Mouse (Mus musculus): Measurements from ENCODE around the gene Iqcb1. TPM values are rescaled to one million over a fixed set of nuclear protein-coding genes. Genes with fewer than 3 reads are reported as not detected.
"Not testable (repeated sequence)": the region's sequence is repeated elsewhere in the genome, so short reads cannot be mapped to it uniquely, and the experiment has no call there.

The Iqcb1 gene
- 10 to 100 TPM; 40.7 to 42.2 TPM for total RNA-seq (2021)

DNA sequence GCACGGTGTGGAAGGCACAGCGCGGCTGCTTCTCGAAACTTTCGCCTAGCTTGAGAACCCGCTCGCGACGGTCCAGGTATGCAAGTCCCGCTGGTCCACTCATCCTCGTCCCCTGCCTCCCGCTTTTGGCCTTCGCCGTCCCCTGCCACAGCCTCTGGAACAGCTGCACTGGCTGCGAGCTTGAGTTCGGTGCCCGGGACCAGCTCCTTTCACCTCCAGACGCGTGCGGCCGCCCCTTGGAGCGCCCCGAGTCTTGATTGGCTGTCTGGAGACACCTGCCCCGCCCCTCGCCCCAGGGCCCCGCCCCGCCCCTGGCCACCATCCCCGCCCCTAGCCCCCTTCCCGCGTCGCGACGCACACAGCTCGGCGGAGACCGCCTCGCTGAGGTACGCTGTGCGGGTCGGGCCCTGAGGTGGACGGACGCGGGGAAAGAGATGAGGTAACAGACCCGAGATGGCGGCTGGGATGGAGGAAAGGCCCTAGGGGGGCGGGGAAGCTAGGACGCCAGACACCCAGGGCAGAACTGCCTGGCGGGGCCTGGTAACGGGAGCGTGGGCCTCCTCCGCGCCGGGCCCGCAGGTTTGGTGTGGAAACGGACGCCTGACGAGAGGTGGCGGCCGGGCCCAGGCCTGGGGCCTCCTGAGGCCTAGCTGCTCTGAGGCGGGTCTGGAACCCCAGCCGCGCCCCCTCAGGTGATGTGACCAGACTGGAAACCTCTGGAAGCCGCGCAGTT is at the start of gene Iqcb1:
Iqcb1 (plus strand) TSS at position 332 of the 733 bp plus-strand sequence.
- DNase-seq (ENCODE audit: low spot score in 2 of 2), result peak; percentile 82 to 84
- intact Hi-C loops (cut with DNase I), result loop anchor here (5.0 to 10.0 kb wide), 2 partner anchors 184 to 753 kb away; partner anchors contain the start of genes Ccdc58, Fam162a and Polq

DNA sequence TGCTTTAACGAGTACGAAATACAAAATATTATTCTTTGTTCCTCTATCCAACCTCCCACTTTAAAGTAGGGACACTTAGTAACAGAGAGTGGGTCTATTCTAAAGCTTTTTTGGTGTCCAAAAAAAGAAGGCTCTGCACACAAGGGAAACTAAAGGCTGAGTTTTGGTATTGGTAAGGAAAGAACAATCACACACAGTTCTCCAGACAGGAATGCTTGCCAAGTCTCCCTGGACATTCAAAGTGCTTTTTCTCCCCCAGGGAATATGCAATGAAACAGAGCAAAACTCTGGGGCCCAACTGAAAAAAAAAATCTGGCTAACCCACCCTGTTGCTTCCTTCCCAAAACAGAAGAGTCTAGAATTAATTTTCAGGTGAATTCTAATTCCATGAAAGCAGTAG is 44.0 kb upstream of the Iqcb1 start:
- intact Hi-C loops (cut with DNase I), result no loop called here
- DNase-seq (ENCODE audit: low spot score in 2 of 2), result peak in 1 of 2 experiments; percentile 6

GRCm38 (mm10) chr16:36784594-36785313 is 43.4 kb upstream of the Iqcb1 start, which contains the start of gene Slc15a2:
Gene Slc15a2 (minus strand): TSS chr16:36784962.
- intact Hi-C loops (cut with DNase I), result no loop called here
- peak; percentile 24 to 58 for DNase-seq (ENCODE audit: low spot score in 2 of 2)

GRCm38 (mm10) chr16:36786466-36786865 is 41.7 kb upstream of the Iqcb1 start:
- intact Hi-C loops (cut with DNase I), result no loop called here
- no peak for DNase-seq (ENCODE audit: low spot score in 2 of 2)

DNA sequence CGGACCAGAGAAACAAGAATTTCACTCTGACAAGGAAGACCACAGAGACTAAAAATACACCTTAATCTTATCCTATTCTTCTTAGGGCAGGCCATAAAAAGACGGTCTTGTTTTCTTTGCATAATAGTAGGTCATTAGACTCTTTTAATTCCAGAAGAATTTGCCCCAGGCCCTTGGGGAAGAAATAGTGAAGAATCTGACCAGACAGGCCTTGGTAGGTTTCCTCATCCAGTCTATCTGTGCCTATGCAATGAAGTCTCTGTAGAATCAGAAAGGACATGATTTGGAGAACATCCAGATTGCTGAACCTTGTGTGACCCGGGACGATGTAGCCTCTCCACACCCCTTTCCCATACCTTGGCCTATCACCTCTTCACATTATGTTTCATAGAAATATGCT is 38.0 kb upstream of the Iqcb1 start:
- intact Hi-C loops (cut with DNase I), result no loop called here
- no peak for DNase-seq (ENCODE audit: low spot score in 2 of 2)

DNA sequence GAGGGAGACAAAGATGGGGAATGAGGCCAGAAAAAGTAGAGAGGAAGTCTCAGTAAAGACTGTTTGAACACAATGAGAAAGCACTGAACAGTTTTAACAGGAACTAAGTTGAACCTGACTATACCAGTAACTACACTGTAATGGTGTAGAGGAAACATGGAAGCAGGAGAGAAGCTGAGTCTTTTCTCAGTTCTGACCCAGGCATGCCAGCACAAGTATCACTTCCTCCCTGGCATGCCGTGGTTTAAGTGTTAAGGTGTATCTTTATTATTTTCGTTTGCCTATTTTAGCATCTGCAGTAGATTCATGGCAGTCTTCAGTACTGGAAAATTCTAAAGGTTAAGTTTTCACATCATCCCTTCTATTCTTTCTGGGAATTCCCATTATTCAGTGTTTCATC is 33.2 kb upstream of the Iqcb1 start:
- DNase-seq (ENCODE audit: low spot score in 2 of 2), result no peak
- intact Hi-C loops (cut with DNase I), result no loop called here

- no peak for DNase-seq (ENCODE audit: low spot score in 2 of 2)
- intact Hi-C loops (cut with DNase I), result no loop called here
These were observed 29.9 kb upstream of the Iqcb1 start for GRCm38 (mm10) chr16:36798334-36798733.

- intact Hi-C loops (cut with DNase I), result no loop called here
- no peak for DNase-seq (ENCODE audit: low spot score in 2 of 2)
These were observed 25.8 kb upstream of the Iqcb1 start for GRCm38 (mm10) chr16:36802361-36802760.

DNA sequence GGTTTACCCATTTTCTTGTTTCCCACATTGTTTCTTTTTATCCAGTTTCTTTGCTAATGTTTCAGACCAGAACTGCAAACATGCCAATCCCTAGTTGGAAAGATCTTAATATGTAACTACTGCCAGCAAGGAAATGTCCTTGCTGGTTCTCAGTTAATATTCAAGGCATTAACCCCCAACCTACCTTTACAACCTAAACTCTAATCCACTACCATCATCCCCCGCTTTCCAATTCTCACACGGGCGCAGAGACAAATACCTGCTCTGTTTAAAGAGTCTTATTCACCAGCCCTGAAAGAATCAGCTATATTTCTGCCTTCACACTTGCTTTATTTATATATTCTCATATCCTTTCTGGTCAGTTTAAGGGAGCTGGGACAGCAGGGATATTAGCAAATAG is 19.6 kb upstream of the Iqcb1 start:
- intact Hi-C loops (cut with DNase I), result no loop called here
- no peak for DNase-seq (ENCODE audit: low spot score in 2 of 2)

DNA sequence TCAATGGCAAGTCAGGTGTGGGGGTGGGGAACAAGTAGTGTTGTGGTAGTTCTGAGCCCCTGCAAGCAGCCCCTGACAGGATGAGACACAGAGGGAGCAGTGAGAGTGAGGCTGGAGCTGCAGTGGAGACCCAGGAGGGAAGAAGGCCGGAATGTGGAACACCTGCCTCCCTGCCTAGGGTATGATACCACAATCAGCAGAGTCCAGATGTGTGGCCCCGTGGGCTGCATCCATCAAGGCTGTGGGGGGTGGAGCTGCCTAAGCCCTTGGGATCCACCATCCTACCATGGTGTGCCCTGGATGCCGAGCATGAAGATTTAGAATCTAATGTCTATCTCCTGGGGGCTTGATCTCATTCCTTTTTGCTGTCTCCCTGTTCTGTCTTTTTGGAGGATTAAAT is 14.5 kb upstream of the Iqcb1 start:
- intact Hi-C loops (cut with DNase I), result loop anchor here (10.0 kb wide), 1 partner anchor 189 kb away; no protein-coding TSS in a partner anchor

DNA sequence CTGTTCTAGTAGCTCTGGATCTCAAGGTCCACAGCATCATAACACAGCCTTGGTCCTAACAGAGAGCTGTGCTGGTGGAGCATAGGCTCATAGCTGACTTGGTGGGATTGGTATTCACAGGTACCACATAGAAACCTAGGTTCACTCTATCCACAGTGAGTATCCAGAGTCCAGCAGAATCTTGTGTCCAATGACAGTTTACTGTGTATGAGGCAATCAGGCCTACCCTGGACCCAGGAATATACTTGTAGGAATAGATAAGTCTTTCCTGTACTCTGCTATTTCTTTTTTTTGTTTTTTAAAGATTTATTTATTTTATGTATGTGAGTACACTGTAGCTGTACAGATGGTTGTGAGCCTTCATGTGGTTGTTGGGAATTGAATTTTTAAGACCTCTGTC is 11.3 kb upstream of the Iqcb1 start:
- no peak for DNase-seq (ENCODE audit: low spot score in 2 of 2)
- intact Hi-C loops (cut with DNase I), result loop anchor here (1.0 to 10.0 kb wide), 3 partner anchors 92 to 344 kb away; no protein-coding TSS in a partner anchor

More for the DNA sequence above, 14.5 kb upstream of the Iqcb1 start:
- no peak for DNase-seq (ENCODE audit: low spot score in 2 of 2)

DNA sequence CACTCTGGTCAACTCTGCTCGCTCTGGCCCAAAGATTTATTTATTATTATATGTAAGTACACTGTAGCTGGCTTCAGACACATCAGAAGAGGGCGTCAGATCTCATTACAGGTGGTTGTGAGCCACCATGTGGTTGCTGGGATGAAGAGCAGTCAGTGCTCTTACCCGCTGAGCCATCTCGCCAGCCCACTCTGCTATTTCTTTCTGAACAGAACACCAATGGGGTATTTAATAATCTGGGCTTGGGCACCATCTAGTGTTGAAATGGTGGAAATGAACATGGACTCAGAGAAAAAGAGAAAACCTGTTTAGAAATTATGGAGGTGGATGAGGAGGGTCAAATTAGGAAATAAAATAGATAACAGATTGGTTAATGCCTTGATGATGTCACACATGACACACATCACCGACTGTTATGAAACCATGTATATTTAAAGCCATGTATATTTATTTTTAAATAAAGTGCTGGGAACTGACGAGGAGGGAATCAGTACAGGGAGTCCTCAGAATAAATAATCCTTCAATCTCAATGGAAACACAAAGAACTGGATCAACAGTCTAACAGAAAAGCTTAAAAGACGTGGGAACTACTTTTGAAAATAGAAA is 10.8 kb upstream of the Iqcb1 start:
- peak; percentile 80 to 93 for DNase-seq (ENCODE audit: low spot score in 2 of 2)
- intact Hi-C loops (cut with DNase I), result loop anchor here (1.0 to 10.0 kb wide), 3 partner anchors 93 to 344 kb away; no protein-coding TSS in a partner anchor

GRCm38 (mm10) chr16:36820016-36820415 is 8.2 kb upstream of the Iqcb1 start:
- intact Hi-C loops (cut with DNase I), result loop anchor here (10.0 kb wide), 1 partner anchor 745 kb away; the partner anchor contains the start of genes Ccdc58 and Fam162a
- no peak for DNase-seq (ENCODE audit: low spot score in 2 of 2)

- no peak for DNase-seq (ENCODE audit: low spot score in 2 of 2)
- intact Hi-C loops (cut with DNase I), result loop anchor here (10.0 kb wide), 1 partner anchor 746 kb away; the partner anchor contains the start of genes Ccdc58 and Fam162a
These were observed 7.4 kb upstream of the Iqcb1 start for GRCm38 (mm10) chr16:36820747-36821146.

GRCm38 (mm10) chr16:36821474-36821873 is 6.7 kb upstream of the Iqcb1 start:
- intact Hi-C loops (cut with DNase I), result loop anchor here (10.0 kb wide), 1 partner anchor 747 kb away; the partner anchor contains the start of genes Ccdc58 and Fam162a
- no peak for DNase-seq (ENCODE audit: low spot score in 2 of 2)

DNA sequence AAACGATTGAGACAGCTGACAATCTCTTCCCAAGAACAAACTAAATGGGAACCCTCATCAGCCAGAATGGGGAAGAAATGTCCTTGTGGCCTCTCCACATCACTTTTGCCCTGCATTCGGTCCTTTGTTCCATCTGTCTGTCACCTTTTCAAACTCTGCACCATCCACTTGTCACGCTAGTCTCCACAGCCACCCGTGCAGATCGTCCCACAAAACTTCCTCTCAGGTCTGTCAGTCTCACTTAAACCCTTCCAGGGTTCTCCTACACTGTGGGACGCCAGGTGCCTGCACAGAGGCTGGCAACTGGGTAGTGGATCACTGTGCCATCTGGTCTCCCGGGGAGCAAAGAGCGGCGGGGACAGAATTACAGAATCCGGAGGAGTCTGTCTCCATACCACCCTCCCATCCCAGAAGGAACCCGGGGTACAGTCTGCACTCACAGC is 553 bp upstream of the Iqcb1 start:
- intact Hi-C loops (cut with DNase I), result loop anchor here (5.0 to 10.0 kb wide), 2 partner anchors 185 to 753 kb away; partner anchors contain the start of genes Ccdc58, Fam162a and Polq
- DNase-seq (ENCODE audit: low spot score in 2 of 2), result no peak

- no peak for DNase-seq (ENCODE audit: low spot score in 2 of 2)
- intact Hi-C loops (cut with DNase I), result loop anchor here (5.0 to 10.0 kb wide), 2 partner anchors 183 to 754 kb away; partner anchors contain the start of genes Ccdc58, Fam162a and Polq
These were observed 635 bp downstream of the Iqcb1 start for GRCm38 (mm10) chr16:36828820-36829219.

GRCm38 (mm10) chr16:36846894-36847293 is 18.7 kb downstream of the Iqcb1 start:
- intact Hi-C loops (cut with DNase I); DNase-seq (ENCODE audit: low spot score in 2 of 2): not testable (repeated sequence)

DNA sequence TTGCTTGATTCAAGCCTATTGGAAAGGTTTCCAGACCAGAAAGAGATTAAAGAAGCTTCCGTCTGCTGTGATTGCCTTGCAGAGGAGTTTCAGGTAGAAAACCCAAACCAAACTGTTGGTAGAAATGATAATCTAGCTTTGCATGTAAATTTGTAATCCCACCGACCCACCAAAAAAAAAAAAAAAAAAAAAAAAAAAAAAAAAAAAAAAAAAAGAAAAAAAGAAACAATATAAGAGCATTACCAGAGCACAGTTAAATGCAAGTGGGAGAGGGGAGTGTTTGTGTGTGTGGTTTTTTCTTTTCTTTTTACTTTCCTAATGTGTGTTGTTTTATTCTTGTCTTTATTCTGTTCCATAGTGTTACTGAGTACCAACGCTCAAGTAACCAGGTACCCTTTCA is 23.0 kb downstream of the Iqcb1 start:
- DNase-seq (ENCODE audit: low spot score in 2 of 2), result no peak

DNA sequence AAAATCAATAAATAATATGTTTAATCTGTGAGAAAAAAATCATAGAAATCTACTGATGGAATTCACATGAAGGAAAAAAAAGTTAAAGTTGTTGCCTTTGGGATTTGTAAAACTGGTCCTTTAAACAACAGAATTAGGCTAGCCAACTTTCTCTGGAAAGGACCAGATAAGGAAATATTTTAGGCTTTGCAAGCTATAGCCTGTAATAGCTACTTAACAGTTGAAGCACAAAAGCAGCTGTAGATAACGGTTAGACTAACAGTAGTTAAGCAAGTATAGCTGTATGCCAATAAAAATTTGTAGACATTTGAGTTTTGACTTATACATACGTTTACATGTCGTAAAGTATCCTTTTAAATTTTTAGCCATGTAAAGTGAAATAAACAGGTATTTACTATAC is 35.4 kb downstream of the Iqcb1 start:
- intact Hi-C loops (cut with DNase I), result no loop called here
- no peak for DNase-seq (ENCODE audit: low spot score in 2 of 2)

More for the DNA sequence above, 23.0 kb downstream of the Iqcb1 start:
- intact Hi-C loops (cut with DNase I), result loop anchor here (10.0 kb wide), 1 partner anchor 826 kb away; no protein-coding TSS in a partner anchor

All from left cerebral cortex, postnatal 25 days (tissue).